Mouse (Mus musculus): ENCODE results near the gene Nmt1.

DNA sequence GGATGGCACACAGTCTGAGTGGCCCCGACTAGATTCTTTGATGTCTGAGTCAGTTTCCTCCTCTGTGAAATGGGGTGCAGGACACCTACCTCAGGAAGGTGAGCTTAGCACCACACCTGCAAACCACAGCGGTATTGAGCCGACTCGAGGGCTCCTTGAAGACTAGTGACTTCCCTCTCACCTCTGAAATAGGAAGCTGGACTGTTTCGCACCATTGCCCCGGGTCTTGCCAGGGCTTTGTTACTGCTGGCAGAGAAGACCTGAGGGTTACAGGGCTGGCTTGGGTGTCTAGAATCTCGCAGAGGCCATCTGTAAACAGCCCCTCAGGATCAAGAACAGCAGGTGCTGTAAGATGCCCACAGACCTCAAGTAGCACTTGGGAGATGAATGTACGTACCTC, 72.4 kb downstream of the Nmt1 start:
- no peak for TF ChIP-seq EP300 (IDR thresholded peaks at IDR 0.05; ENCODE audit: low read depth)
- no peak for TF ChIP-seq CTCF (IDR thresholded peaks at IDR 0.05; ENCODE audit: low read depth)

All from liver, embryonic 14.5 days (tissue).